Mouse (Mus musculus) forebrain, embryonic 15.5 days (tissue): ENCODE measurements at regions not wholly inside any gene's neighbourhood (a gene's known extent, or its start where the extent isn't known, plus 50 kb on each side); places are given as distances from the start of the nearest gene placed in this dataset.

Source experiments
- ATAC-seq: fragments of 200-750 bp; cut with Nextera tagmentation; replicated peaks from 2 replicates; pipeline ENCODE4 v1.8.0; 2017; ENCODE audit warnings: mild to moderate bottlenecking, moderate TSS enrichment, moderate library complexity
- H3K27ac ChIP-seq: fragments of 300-500 bp; sonication (generic); replicated peaks from 2 replicates; pipeline ENCODE4 v1.5.1; 2015; ENCODE audit warnings: mild to moderate bottlenecking, inconsistent platforms
- H3K27me3 ChIP-seq: fragments of 300-500 bp; sonication (generic); 2 replicates; pipeline ENCODE4 v1.6.1; 2015; ENCODE audit warnings: inconsistent platforms
- H3K36me3 ChIP-seq: fragments of 300-500 bp; sonication (generic); 2 replicates; pipeline ENCODE4 v1.6.1; 2015; ENCODE audit warnings: mild to moderate bottlenecking, inconsistent platforms
- H3K4me1 ChIP-seq: fragments of 300-500 bp; sonication (generic); 2 replicates; pipeline ENCODE4 v1.6.1; 2015; ENCODE audit warnings: inconsistent platforms
- H3K4me2 ChIP-seq: fragments of 300-500 bp; sonication (generic); replicated peaks from 2 replicates; pipeline ENCODE4 v1.6.1; 2015; ENCODE audit warnings: mild to moderate bottlenecking, inconsistent platforms
- H3K4me3 ChIP-seq: fragments of 300-500 bp; sonication (generic); 2 replicates; pipeline ENCODE4 v1.5.1; 2015; ENCODE audit warnings: mild to moderate bottlenecking, inconsistent platforms
- H3K9ac ChIP-seq: fragments of 300-500 bp; sonication (generic); replicated peaks from 2 replicates; pipeline ENCODE4 v1.6.1; 2015; ENCODE audit warnings: mild to moderate bottlenecking, inconsistent platforms
- H3K9me3 ChIP-seq: fragments of 300-500 bp; sonication (generic); 2 replicates; pipeline ENCODE4 v1.6.1; 2016; ENCODE audit warnings: inconsistent platforms
- WGBS: fragments of 180-500 bp; shearing (Covaris S2); methylation state at CpG from one replicate; pipeline ENCODE4 v1.1.7; 2015; ENCODE audit warnings: mixed read lengths; 5-methylcytosine and 5-hydroxymethylcytosine counted together

- Histone ChIP-seq H3K27me3 (no peaks in the 10 kb centered on the region), H3K36me3 (no peaks in the 10 kb centered on the region), H3K4me3 (no peak overlapping the region), H3K4me2 (no peak overlapping the region), H3K9ac (no peak overlapping the region), H3K4me1 (no peaks in the 10 kb centered on the region), H3K9me3 (no peaks in the 10 kb centered on the region), H3K27ac (no peak overlapping the region)
- ATAC-seq: no peak
Measured at GRCm38 (mm10) chr13:84366017-84366416, 143.9 kb downstream of the Tmem161b start.

GRCm38 (mm10) chr13:84366839-84367238 lies 144.7 kb downstream of the Tmem161b start:
- Histone ChIP-seq H3K4me2 (no peak overlapping the region), H3K27me3 (no peaks in the 10 kb centered on the region), H3K4me3 (no peak overlapping the region), H3K27ac (no peak overlapping the region), H3K4me1 (no peaks in the 10 kb centered on the region), H3K36me3 (no peaks in the 10 kb centered on the region), H3K9ac (no peak overlapping the region), H3K9me3 (no peaks in the 10 kb centered on the region)
- WGBS: 79% methylated on average over 1 of the region's 1 CpGs
- no peak for ATAC-seq

GRCm38 (mm10) chr13:84368225-84368624 lies 146.1 kb downstream of the Tmem161b start:
- WGBS: 78% methylated on average over 2 of the region's 2 CpGs

GRCm38 (mm10) chr13:84374711-84375257 lies 152.7 kb downstream of the Tmem161b start:
- Histone ChIP-seq H3K9me3 (no peaks in the 10 kb centered on the region), H3K9ac (no peak overlapping the region), H3K4me1 (no peaks in the 10 kb centered on the region), H3K36me3 (no peaks in the 10 kb centered on the region), H3K27ac (no peak overlapping the region), H3K4me2 (no peak overlapping the region), H3K27me3 (no peaks in the 10 kb centered on the region), H3K4me3 (no peak overlapping the region)
- no peak for ATAC-seq
- 91% methylated on average over 4 of the region's 4 CpGs for WGBS

More at GRCm38 (mm10) chr13:84368225-84368624, 146.1 kb downstream of the Tmem161b start:
- no peak overlapping the region for H3K27ac ChIP-seq
- no peak overlapping the region for H3K4me2 ChIP-seq
- no peaks in the 10 kb centered on the region for H3K9me3 ChIP-seq
- no peaks in the 10 kb centered on the region for H3K36me3 ChIP-seq
- no peak overlapping the region for H3K4me3 ChIP-seq
- no peaks in the 10 kb centered on the region for H3K4me1 ChIP-seq
- no peak overlapping the region for H3K9ac ChIP-seq
- no peaks in the 10 kb centered on the region for H3K27me3 ChIP-seq
- ATAC-seq: no peak

GRCm38 (mm10) chr13:84375941-84376340 lies 153.8 kb downstream of the Tmem161b start:
- ATAC-seq: no peak
- Histone ChIP-seq H3K27me3 (no peaks in the 10 kb centered on the region), H3K4me3 (no peak overlapping the region), H3K9ac (no peak overlapping the region), H3K36me3 (no peaks in the 10 kb centered on the region), H3K27ac (no peak overlapping the region), H3K4me2 (no peak overlapping the region), H3K9me3 (no peaks in the 10 kb centered on the region), H3K4me1 (no peaks in the 10 kb centered on the region)
- 89% methylated on average over 4 of the region's 4 CpGs for WGBS

- Histone ChIP-seq H3K36me3 (no peaks in the 10 kb centered on the region), H3K4me3 (no peak overlapping the region), H3K27ac (no peak overlapping the region), H3K9me3 (peaks cover 3% of the 10 kb centered on the region; the same call in 1 of the 2 replicates), H3K4me1 (no peaks in the 10 kb centered on the region), H3K4me2 (no peak overlapping the region), H3K27me3 (no peaks in the 10 kb centered on the region), H3K9ac (no peak overlapping the region)
- WGBS: 92% methylated on average over 5 of the region's 5 CpGs
- ATAC-seq: no peak
Measured at GRCm38 (mm10) chr13:84378553-84379332, 156.6 kb downstream of the Tmem161b start.

- 91% methylated on average over 3 of the region's 3 CpGs for WGBS
- no peaks in the 10 kb centered on the region for H3K9me3 ChIP-seq
- no peak overlapping the region for H3K4me3 ChIP-seq
- ATAC-seq: no peak
- no peak overlapping the region for H3K9ac ChIP-seq
- H3K27ac ChIP-seq: no peak overlapping the region
- no peak overlapping the region for H3K4me2 ChIP-seq
- H3K27me3 ChIP-seq: no peaks in the 10 kb centered on the region
- no peaks in the 10 kb centered on the region for H3K36me3 ChIP-seq
- H3K4me1 ChIP-seq: no peaks in the 10 kb centered on the region
Measured at GRCm38 (mm10) chr13:84391554-84391953, 169.5 kb downstream of the Tmem161b start.

- H3K4me3 ChIP-seq: no peak overlapping the region
- no peaks in the 10 kb centered on the region for H3K36me3 ChIP-seq
- H3K9me3 ChIP-seq: no peaks in the 10 kb centered on the region
- no peak overlapping the region for H3K27ac ChIP-seq
- peak; percentile 64 for ATAC-seq
- H3K9ac ChIP-seq: no peak overlapping the region
- 65% methylated on average over 7 of the region's 7 CpGs for WGBS
- H3K4me2 ChIP-seq: no peak overlapping the region
- H3K27me3 ChIP-seq: no peaks in the 10 kb centered on the region
- H3K4me1 ChIP-seq: peaks cover 5% of the 10 kb centered on the region; the same call in 1 of the 2 replicates
Measured at GRCm38 (mm10) chr13:84398476-84399344, 176.6 kb downstream of the Tmem161b start.

- ATAC-seq: peak; percentile 69
- H3K4me2 ChIP-seq: no peak overlapping the region
- no peaks in the 10 kb centered on the region for H3K36me3 ChIP-seq
- no peak overlapping the region for H3K4me3 ChIP-seq
- H3K27me3 ChIP-seq: no peaks in the 10 kb centered on the region
- 31% methylated on average over 3 of the region's 3 CpGs for WGBS
- H3K9me3 ChIP-seq: no peaks in the 10 kb centered on the region
- peak overlapping the region; percentile 16; the same call in 1 of the 2 replicates for H3K27ac ChIP-seq
- H3K4me1 ChIP-seq: peaks cover 8% of the 10 kb centered on the region; the same call in 1 of the 2 replicates
- no peak overlapping the region for H3K9ac ChIP-seq
Measured at GRCm38 (mm10) chr13:84399345-84400170, 177.5 kb downstream of the Tmem161b start.

- H3K27ac ChIP-seq: no peak overlapping the region
- H3K4me3 ChIP-seq: no peak overlapping the region
- no peaks in the 10 kb centered on the region for H3K36me3 ChIP-seq
- ATAC-seq: no peak
- no peak overlapping the region for H3K9ac ChIP-seq
- H3K9me3 ChIP-seq: no peaks in the 10 kb centered on the region
- H3K4me1 ChIP-seq: peaks cover 11% of the 10 kb centered on the region; the same call in 1 of the 2 replicates
- H3K27me3 ChIP-seq: no peaks in the 10 kb centered on the region
- no peak overlapping the region for H3K4me2 ChIP-seq
Measured at GRCm38 (mm10) chr13:84401006-84401405, 178.9 kb downstream of the Tmem161b start.

GRCm38 (mm10) chr13:84404566-84405194 lies 182.6 kb downstream of the Tmem161b start:
- Histone ChIP-seq H3K36me3 (no peaks in the 10 kb centered on the region), H3K4me1 (peaks cover 9% of the 10 kb centered on the region; the same call in 1 of the 2 replicates), H3K4me3 (no peak overlapping the region), H3K4me2 (0 out of 2 replicates have a peak overlapping the region, but pooled peaks have one; percentile 4), H3K27me3 (no peaks in the 10 kb centered on the region), H3K9ac (no peak overlapping the region), H3K27ac (peak overlapping the region; percentile 42), H3K9me3 (no peaks in the 10 kb centered on the region)
- 61% methylated on average over 19 of the region's 19 CpGs for WGBS
- peak; percentile 87 for ATAC-seq
